Mouse (Mus musculus) T-helper 17 cell (primary cell): Measurements from ENCODE around the gene Rplp1.

Experiments
- in situ Hi-C, 2 experiments: fragments of 300-600 bp; cut with MboI, MseI; formaldehyde crosslinking; loops; 1 replicate in 1 of 2; 2 replicates in 1 of 2; pipeline ENCODE4 v1.15.1; 2025; ENCODE audit warnings: high pct_unique_total_duplicates in 2 of 2

Rplp1 gene

GRCm38 (mm10) chr9:61914203-61914916 lies at the start of gene Rplp1:
Gene Rplp1 (minus strand): TSS chr9:61914542.
- in situ Hi-C loops = no loop called here

GRCm38 (mm10) chr9:61963356-61963755 lies 49.0 kb upstream of the Rplp1 start:
- in situ Hi-C loops = no loop called here

GRCm38 (mm10) chr9:61961181-61961580 lies 46.8 kb upstream of the Rplp1 start:
- in situ Hi-C loops = no loop called here

- in situ Hi-C loops = no loop called here
These were observed 46.4 kb upstream of the Rplp1 start for GRCm38 (mm10) chr9:61960753-61961152.

GRCm38 (mm10) chr9:61959921-61960569 lies 45.7 kb upstream of the Rplp1 start:
- in situ Hi-C loops = no loop called here

GRCm38 (mm10) chr9:61954707-61955106 lies 40.4 kb upstream of the Rplp1 start:
- in situ Hi-C loops = loop anchor here in 1 of 2 experiments (5.0 kb wide), 2 partner anchors 88 to 278 kb away; no protein-coding TSS in a partner anchor

- in situ Hi-C loops = loop anchor here in 1 of 2 experiments (5.0 kb wide), 2 partner anchors 90 to 280 kb away; no protein-coding TSS in a partner anchor
These were observed 37.9 kb upstream of the Rplp1 start for GRCm38 (mm10) chr9:61952241-61952640.

- in situ Hi-C loops = no loop called here
These were observed 33.3 kb upstream of the Rplp1 start for GRCm38 (mm10) chr9:61947402-61948346.

- in situ Hi-C loops = no loop called here
These were observed 32.5 kb upstream of the Rplp1 start, which contains the start of gene Kif23 for GRCm38 (mm10) chr9:61946623-61947401. Gene Kif23 (minus strand): TSS chr9:61946774.

- in situ Hi-C loops = no loop called here
These were observed 31.8 kb upstream of the Rplp1 start for GRCm38 (mm10) chr9:61945973-61946611.

- in situ Hi-C loops = no loop called here
These were observed 26.7 kb upstream of the Rplp1 start for GRCm38 (mm10) chr9:61941054-61941453.

GRCm38 (mm10) chr9:61933333-61933732 lies 19.0 kb upstream of the Rplp1 start:
- in situ Hi-C loops = no loop called here

GRCm38 (mm10) chr9:61932009-61932408 lies 17.7 kb upstream of the Rplp1 start:
- in situ Hi-C loops = no loop called here

GRCm38 (mm10) chr9:61925086-61925660 lies 10.8 kb upstream of the Rplp1 start:
- in situ Hi-C loops = no loop called here

- in situ Hi-C loops = no loop called here
These were observed 6.0 kb upstream of the Rplp1 start for GRCm38 (mm10) chr9:61920331-61920730.

GRCm38 (mm10) chr9:61919464-61919863 lies 5.1 kb upstream of the Rplp1 start:
- in situ Hi-C loops = no loop called here

GRCm38 (mm10) chr9:61917436-61917835 lies 3.1 kb upstream of the Rplp1 start:
- in situ Hi-C loops = no loop called here

GRCm38 (mm10) chr9:61916986-61917385 lies 2.6 kb upstream of the Rplp1 start:
- in situ Hi-C loops = no loop called here

GRCm38 (mm10) chr9:61915393-61916005 lies 1.2 kb upstream of the Rplp1 start:
- in situ Hi-C loops = no loop called here

GRCm38 (mm10) chr9:61914917-61915300 lies 567 bp upstream of the Rplp1 start:
- in situ Hi-C loops = no loop called here
